Mouse (Mus musculus): Measurements from ENCODE around the gene BC004004.
"Not testable (repeated sequence)": the region's sequence is repeated elsewhere in the genome, so short reads cannot be mapped to it uniquely, and the experiment has no call there.

The BC004004 gene

GRCm38 (mm10) chr17:29346496-29347125 lies 78.0 kb downstream of the BC004004 start:
- DNase-seq (ENCODE audit: low spot score in 2 of 2), result no peak

DNA sequence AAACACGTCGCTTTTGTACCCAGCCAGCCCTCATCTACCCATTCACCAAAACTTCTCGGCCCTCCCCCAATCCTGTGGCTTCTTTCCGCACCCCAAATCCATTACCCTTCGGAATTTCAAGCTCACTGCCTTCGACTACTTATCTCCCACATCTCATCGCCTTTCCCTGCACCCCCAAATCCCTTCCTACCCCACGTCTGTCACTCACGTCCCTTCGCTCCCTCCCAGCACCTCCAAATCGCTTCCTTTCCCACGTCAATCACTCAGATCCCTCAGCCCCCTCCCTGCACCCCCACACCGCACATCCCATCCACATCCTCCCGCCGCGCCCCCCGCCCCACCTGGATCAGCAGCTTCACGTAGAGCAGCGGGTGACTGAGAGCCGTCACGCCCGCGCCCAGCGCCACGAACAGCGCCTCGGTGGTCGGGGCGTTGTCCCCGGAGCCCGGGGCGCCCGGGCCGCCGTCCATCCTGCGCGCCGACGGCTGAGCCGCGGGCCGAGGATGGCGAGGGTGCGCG lies 78.6 kb downstream of the BC004004 start:
- peak in 1 of 2 experiments; percentile 62 for DNase-seq (ENCODE audit: low spot score in 2 of 2)

DNA sequence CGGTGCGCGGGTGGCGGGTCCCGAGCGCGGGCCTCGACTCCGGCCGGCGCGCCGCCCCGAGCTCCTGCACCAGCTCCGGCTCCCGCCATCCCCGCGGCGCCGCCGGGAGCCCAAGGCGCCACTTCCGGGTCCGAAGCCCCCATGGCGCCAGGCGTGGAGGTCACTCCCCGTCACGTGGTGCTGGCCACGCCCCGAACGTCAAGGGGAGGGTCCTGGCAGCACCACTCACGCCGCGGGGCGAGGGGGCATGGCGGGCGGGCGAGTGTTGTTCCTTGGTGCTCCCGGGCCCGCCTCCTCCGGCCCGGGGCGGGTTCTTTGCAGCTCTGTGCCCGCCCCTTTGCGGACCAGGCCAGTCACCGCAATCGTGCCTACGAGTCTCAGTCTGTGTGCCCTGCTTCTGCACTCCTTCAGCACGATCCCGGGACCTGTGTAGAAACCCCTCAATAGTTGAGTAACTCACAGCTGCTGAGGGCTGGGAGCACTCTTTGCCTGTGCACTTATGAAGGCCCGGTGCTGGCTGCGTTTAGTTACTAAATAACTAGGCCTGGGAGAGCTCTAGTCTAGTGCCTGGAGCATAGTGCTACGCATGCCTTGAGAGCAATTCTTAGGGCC lies 79.2 kb downstream of the BC004004 start, which contains the start of gene Mtch1:
Gene Mtch1, minus strand, starts transcription at position 290 of the 612 bp plus-strand sequence.
- DNase-seq (ENCODE audit: low spot score in 2 of 2), result peak; percentile 99

GRCm38 (mm10) chr17:29348996-29349395 lies 80.4 kb downstream of the BC004004 start:
- no peak for DNase-seq (ENCODE audit: low spot score in 2 of 2)

GRCm38 (mm10) chr17:29351056-29351455 lies 82.5 kb downstream of the BC004004 start:
- not testable (repeated sequence) for DNase-seq (ENCODE audit: low spot score in 2 of 2)

DNA sequence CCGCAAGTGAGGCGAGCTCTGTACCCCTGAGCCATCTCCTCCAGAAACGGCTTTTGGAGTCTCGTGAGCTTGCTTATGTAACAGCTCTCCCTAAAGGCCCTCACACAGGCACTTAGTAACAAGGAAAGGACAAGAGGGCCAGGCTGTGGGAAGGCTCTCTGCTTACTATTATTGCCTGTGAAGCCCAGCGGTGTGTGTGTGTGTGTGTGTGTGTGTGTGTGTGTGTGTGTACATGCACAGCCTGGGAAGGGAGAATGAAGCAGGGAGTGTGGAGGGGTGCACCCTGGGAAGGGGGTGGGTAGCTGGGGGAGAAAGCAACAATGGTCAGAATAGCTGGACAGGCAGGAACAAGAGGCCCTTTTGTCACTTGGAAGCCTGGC lies 86.9 kb downstream of the BC004004 start:
- no peak for DNase-seq (ENCODE audit: low spot score in 2 of 2)

GRCm38 (mm10) chr17:29355841-29356478 lies 87.4 kb downstream of the BC004004 start:
- no peak for DNase-seq (ENCODE audit: low spot score in 2 of 2)

DNA sequence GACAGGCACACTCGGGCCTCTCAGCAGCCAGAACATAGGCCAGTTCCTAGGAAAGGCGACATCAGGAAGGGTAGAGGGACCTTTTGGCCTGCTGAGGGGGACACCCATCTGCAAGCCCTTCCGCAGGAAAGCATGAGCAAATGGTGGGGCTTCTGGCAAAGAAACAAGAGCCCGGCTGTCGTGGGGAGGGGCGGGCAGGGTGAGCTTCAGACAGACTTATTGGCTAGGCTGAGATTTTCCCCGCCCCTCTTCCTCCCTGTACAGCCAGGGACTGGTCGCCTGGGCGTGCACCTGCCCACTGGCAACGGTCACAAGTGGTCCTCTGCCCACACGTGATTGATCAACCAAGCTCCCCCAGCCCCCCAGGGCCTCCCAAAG lies 87.9 kb downstream of the BC004004 start:
- peak in 1 of 2 experiments; percentile 55 for DNase-seq (ENCODE audit: low spot score in 2 of 2)

DNA sequence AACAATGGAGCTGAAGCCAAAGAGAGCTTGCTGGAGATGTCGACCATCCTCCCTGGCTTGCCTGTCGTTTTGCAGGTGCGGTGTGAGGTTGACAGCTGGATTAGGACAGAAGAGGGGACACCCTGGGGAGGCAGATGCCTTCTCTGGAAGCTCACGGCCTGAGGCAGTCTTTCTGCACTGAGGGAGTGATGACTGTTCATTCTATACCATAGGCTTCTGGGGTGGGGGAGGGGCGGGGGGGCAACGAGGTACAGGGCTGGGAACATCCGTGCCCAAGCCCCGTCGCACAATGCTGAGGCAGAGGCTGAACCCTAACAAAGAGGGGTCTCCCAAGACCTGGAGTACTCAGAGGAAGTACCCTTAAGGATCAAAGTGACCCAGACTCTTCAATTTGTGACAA lies 88.3 kb downstream of the BC004004 start:
- no peak for DNase-seq (ENCODE audit: low spot score in 2 of 2)

GRCm38 (mm10) chr17:29358928-29359327 lies 90.3 kb downstream of the BC004004 start:
- DNase-seq (ENCODE audit: low spot score in 2 of 2), result no peak

DNA sequence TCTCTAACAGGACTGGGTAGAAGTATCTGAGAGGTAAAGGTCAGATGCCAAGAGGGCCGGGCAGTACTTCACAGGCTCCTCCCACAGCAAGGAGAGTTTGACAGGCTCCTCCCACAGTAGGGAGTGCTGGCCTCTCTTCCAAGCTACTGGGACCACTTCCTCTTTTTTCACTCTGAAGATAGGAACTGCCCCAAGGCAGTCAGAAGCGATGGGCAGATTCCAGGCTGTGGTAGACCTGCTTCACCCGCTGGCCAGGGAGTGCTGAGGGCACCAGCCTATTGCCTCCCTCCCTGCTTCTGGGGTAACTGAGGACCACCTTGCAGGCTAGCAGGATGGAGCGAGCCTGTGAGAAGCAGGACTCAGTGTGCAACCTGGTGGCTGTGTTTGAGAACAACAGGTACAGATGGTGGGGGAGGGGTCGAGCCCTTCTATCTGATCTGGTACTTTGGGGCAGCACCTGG lies 92.2 kb downstream of the BC004004 start, which contains the start of gene Fgd2:
Gene Fgd2, plus strand, starts transcription at position 154 of the 461 bp plus-strand sequence.
- DNase-seq (ENCODE audit: low spot score in 2 of 2), result peak in 1 of 2 experiments; percentile 58

- peak in 1 of 2 experiments; percentile 64 for DNase-seq (ENCODE audit: low spot score in 2 of 2)
Measured at GRCm38 (mm10) chr17:29361982-29362691, 93.5 kb downstream of the BC004004 start.

- DNase-seq (ENCODE audit: low spot score in 2 of 2), result no peak
Measured at GRCm38 (mm10) chr17:29363109-29363508, 94.5 kb downstream of the BC004004 start.

Data from spleen, postnatal 10 days (tissue).